Mouse (Mus musculus): ENCODE measurements around the gene Phldb3.

DNA sequence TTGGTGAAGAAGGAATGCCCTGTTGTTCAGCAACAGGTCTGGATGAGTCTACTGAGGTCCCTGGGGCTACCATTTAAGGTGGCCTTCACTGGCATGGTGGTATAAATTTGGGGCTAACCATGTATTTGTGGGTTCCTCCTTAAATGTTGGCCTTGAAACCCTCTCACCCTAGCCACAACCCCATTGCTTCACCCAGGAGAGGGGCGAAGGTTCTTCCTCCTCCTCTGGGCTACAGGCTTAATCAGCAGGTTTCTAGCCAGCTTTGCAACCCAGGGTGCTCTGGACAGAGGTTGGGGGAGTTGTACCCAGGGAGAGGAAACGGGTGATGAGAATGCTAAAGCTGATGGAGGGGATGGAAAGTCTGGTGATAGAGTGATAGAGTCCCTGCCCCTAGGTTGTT lies 15.1 kb upstream of the Phldb3 start:
- TF ChIP-seq POLR2A (IDR thresholded peaks at IDR 0.05; ENCODE audit: borderline replicate concordance, low read depth, low read length) (no peak), CTCF (IDR thresholded peaks at IDR 0.05; ENCODE audit: low read depth, low read length) (no peak)
